Mouse (Mus musculus): ENCODE measurements around the gene Slc10a6. TPM values are rescaled to one million over a fixed set of nuclear protein-coding genes. Genes with fewer than 3 reads are reported as not detected.

The Slc10a6 gene
- polyA plus RNA-seq, 1 experiment from 2014 or later: 0.52 TPM

GRCm38 (mm10) chr5:103605707-103606106, 23.5 kb downstream of the Slc10a6 start:
- Histone ChIP-seq H3K36me3 (replicated peaks; ENCODE audit: control insufficient read depth, insufficient read depth) (no peaks in the 10 kb centered on the region), H3K9ac (no peak overlapping the region), H3K4me1 (replicated peaks; ENCODE audit: control insufficient read depth, insufficient read depth, low read length) (no peaks in the 10 kb centered on the region; the same call in 1 of the 2 replicates), H3K27me3 (ENCODE audit: control insufficient read depth, insufficient read depth, low read length) (no peaks in the 10 kb centered on the region), H3K4me3 (replicated peaks; ENCODE audit: low read length) (no peak overlapping the region), H3K27ac (no peak overlapping the region), H3K9me3 (ENCODE audit: control insufficient read depth, low read length) (no peaks in the 10 kb centered on the region), H3K4me2 (replicated peaks) (no peak overlapping the region)
- no peak for DNase-seq (ENCODE audit: low spot score)
- ATAC-seq (ENCODE audit: low FRiP score): no peak
- WGBS: 79% methylated on average over 7 of the region's 7 CpGs

GRCm38 (mm10) chr5:103603115-103603893, 25.9 kb downstream of the Slc10a6 start:
- DNase-seq (ENCODE audit: low spot score) (no peak), ATAC-seq (ENCODE audit: low FRiP score) (peak; percentile 82; the same call in 1 of the 2 replicates)
- no peaks in the 10 kb centered on the region for H3K27me3 ChIP-seq (ENCODE audit: control insufficient read depth, insufficient read depth, low read length)
- H3K9me3 ChIP-seq (ENCODE audit: control insufficient read depth, low read length): no peaks in the 10 kb centered on the region
- H3K4me3 ChIP-seq (replicated peaks; ENCODE audit: low read length): no peak overlapping the region
- no peaks in the 10 kb centered on the region for H3K36me3 ChIP-seq (replicated peaks; ENCODE audit: control insufficient read depth, insufficient read depth)
- no peak overlapping the region for H3K27ac ChIP-seq
- no peak overlapping the region for H3K4me2 ChIP-seq (replicated peaks)
- no peaks in the 10 kb centered on the region; the same call in 1 of the 2 replicates for H3K4me1 ChIP-seq (replicated peaks; ENCODE audit: control insufficient read depth, insufficient read depth, low read length)
- no peak overlapping the region for H3K9ac ChIP-seq
- 25% methylated on average over 11 of the region's 11 CpGs for WGBS

GRCm38 (mm10) chr5:103598881-103599280, 30.3 kb downstream of the Slc10a6 start:
- Histone ChIP-seq H3K27ac (no peak overlapping the region), H3K4me2 (replicated peaks) (no peak overlapping the region), H3K9me3 (ENCODE audit: control insufficient read depth, low read length) (no peaks in the 10 kb centered on the region), H3K4me1 (replicated peaks; ENCODE audit: control insufficient read depth, insufficient read depth, low read length) (no peaks in the 10 kb centered on the region; the same call in 1 of the 2 replicates), H3K9ac (no peak overlapping the region), H3K36me3 (replicated peaks; ENCODE audit: control insufficient read depth, insufficient read depth) (no peaks in the 10 kb centered on the region), H3K27me3 (ENCODE audit: control insufficient read depth, insufficient read depth, low read length) (no peaks in the 10 kb centered on the region), H3K4me3 (replicated peaks; ENCODE audit: low read length) (no peak overlapping the region)
- no peak for ATAC-seq (ENCODE audit: low FRiP score)
- WGBS: 79% methylated on average over 5 of the region's 5 CpGs
- no peak for DNase-seq (ENCODE audit: low spot score)

- 80% methylated on average over 9 of the region's 9 CpGs for WGBS
- H3K4me3 ChIP-seq (replicated peaks; ENCODE audit: low read length): no peak overlapping the region
- no peaks in the 10 kb centered on the region for H3K27me3 ChIP-seq (ENCODE audit: control insufficient read depth, insufficient read depth, low read length)
Measured at GRCm38 (mm10) chr5:103598264-103598663, 30.9 kb downstream of the Slc10a6 start.

GRCm38 (mm10) chr5:103597604-103598003, 31.6 kb downstream of the Slc10a6 start:
- WGBS: 69% methylated on average over 6 of the region's 6 CpGs
- no peak overlapping the region for H3K4me2 ChIP-seq (replicated peaks)
- no peak overlapping the region for H3K4me3 ChIP-seq (replicated peaks; ENCODE audit: low read length)

More at GRCm38 (mm10) chr5:103598264-103598663, 30.9 kb downstream of the Slc10a6 start:
- Histone ChIP-seq H3K4me1 (replicated peaks; ENCODE audit: control insufficient read depth, insufficient read depth, low read length) (no peaks in the 10 kb centered on the region; the same call in 1 of the 2 replicates), H3K9me3 (ENCODE audit: control insufficient read depth, low read length) (no peaks in the 10 kb centered on the region), H3K4me2 (replicated peaks) (no peak overlapping the region), H3K36me3 (replicated peaks; ENCODE audit: control insufficient read depth, insufficient read depth) (no peaks in the 10 kb centered on the region), H3K27ac (no peak overlapping the region), H3K9ac (no peak overlapping the region)
- ATAC-seq (ENCODE audit: low FRiP score) (no peak), DNase-seq (ENCODE audit: low spot score) (no peak)

GRCm38 (mm10) chr5:103596467-103597146, 32.6 kb downstream of the Slc10a6 start:
- H3K36me3 ChIP-seq (replicated peaks; ENCODE audit: control insufficient read depth, insufficient read depth): no peaks in the 10 kb centered on the region
- H3K9me3 ChIP-seq (ENCODE audit: control insufficient read depth, low read length): no peaks in the 10 kb centered on the region
- DNase-seq (ENCODE audit: low spot score): peak; percentile 42
- H3K9ac ChIP-seq: no peak overlapping the region
- H3K4me2 ChIP-seq (replicated peaks): no peak overlapping the region
- no peak overlapping the region for H3K4me3 ChIP-seq (replicated peaks; ENCODE audit: low read length)
- H3K27me3 ChIP-seq (ENCODE audit: control insufficient read depth, insufficient read depth, low read length): no peaks in the 10 kb centered on the region
- ATAC-seq (ENCODE audit: low FRiP score): peak; percentile 79; the same call in 1 of the 2 replicates
- no peaks in the 10 kb centered on the region for H3K4me1 ChIP-seq (replicated peaks; ENCODE audit: control insufficient read depth, insufficient read depth, low read length)
- 49% methylated on average over 14 of the region's 14 CpGs for WGBS
- H3K27ac ChIP-seq: no peak overlapping the region

More at GRCm38 (mm10) chr5:103597604-103598003, 31.6 kb downstream of the Slc10a6 start:
- no peak overlapping the region for H3K27ac ChIP-seq
- ATAC-seq (ENCODE audit: low FRiP score): no peak
- DNase-seq (ENCODE audit: low spot score): no peak
- H3K9ac ChIP-seq: no peak overlapping the region
- H3K27me3 ChIP-seq (ENCODE audit: control insufficient read depth, insufficient read depth, low read length): no peaks in the 10 kb centered on the region
- no peaks in the 10 kb centered on the region for H3K4me1 ChIP-seq (replicated peaks; ENCODE audit: control insufficient read depth, insufficient read depth, low read length)
- no peaks in the 10 kb centered on the region for H3K36me3 ChIP-seq (replicated peaks; ENCODE audit: control insufficient read depth, insufficient read depth)
- no peaks in the 10 kb centered on the region for H3K9me3 ChIP-seq (ENCODE audit: control insufficient read depth, low read length)

GRCm38 (mm10) chr5:103595394-103596226, 33.6 kb downstream of the Slc10a6 start:
- no peaks in the 10 kb centered on the region for H3K9me3 ChIP-seq (ENCODE audit: control insufficient read depth, low read length)
- no peak overlapping the region for H3K4me3 ChIP-seq (replicated peaks; ENCODE audit: low read length)
- 72% methylated on average over 13 of the region's 13 CpGs for WGBS
- no peaks in the 10 kb centered on the region for H3K27me3 ChIP-seq (ENCODE audit: control insufficient read depth, insufficient read depth, low read length)
- no peaks in the 10 kb centered on the region for H3K36me3 ChIP-seq (replicated peaks; ENCODE audit: control insufficient read depth, insufficient read depth)
- H3K9ac ChIP-seq: no peak overlapping the region
- ATAC-seq (ENCODE audit: low FRiP score) (no peak), DNase-seq (ENCODE audit: low spot score) (peak; percentile 46)
- H3K4me2 ChIP-seq (replicated peaks): no peak overlapping the region
- H3K4me1 ChIP-seq (replicated peaks; ENCODE audit: control insufficient read depth, insufficient read depth, low read length): no peaks in the 10 kb centered on the region
- H3K27ac ChIP-seq: no peak overlapping the region

GRCm38 (mm10) chr5:103593575-103593974, 35.6 kb downstream of the Slc10a6 start:
- Histone ChIP-seq H3K9ac (no peak overlapping the region), H3K4me1 (replicated peaks; ENCODE audit: control insufficient read depth, insufficient read depth, low read length) (no peaks in the 10 kb centered on the region), H3K36me3 (replicated peaks; ENCODE audit: control insufficient read depth, insufficient read depth) (no peaks in the 10 kb centered on the region), H3K4me2 (replicated peaks) (no peak overlapping the region), H3K27ac (no peak overlapping the region), H3K27me3 (ENCODE audit: control insufficient read depth, insufficient read depth, low read length) (no peaks in the 10 kb centered on the region), H3K4me3 (replicated peaks; ENCODE audit: low read length) (no peak overlapping the region), H3K9me3 (ENCODE audit: control insufficient read depth, low read length) (no peaks in the 10 kb centered on the region)
- no peak for DNase-seq (ENCODE audit: low spot score)
- WGBS: 79% methylated on average over 9 of the region's 9 CpGs
- ATAC-seq (ENCODE audit: low FRiP score): no peak

- ATAC-seq (ENCODE audit: low FRiP score): no peak
- 86% methylated on average over 8 of the region's 8 CpGs for WGBS
- H3K4me2 ChIP-seq (replicated peaks): no peak overlapping the region
- H3K4me3 ChIP-seq (replicated peaks; ENCODE audit: low read length): no peak overlapping the region
- no peaks in the 10 kb centered on the region for H3K27me3 ChIP-seq (ENCODE audit: control insufficient read depth, insufficient read depth, low read length)
- DNase-seq (ENCODE audit: low spot score): no peak
- H3K36me3 ChIP-seq (replicated peaks; ENCODE audit: control insufficient read depth, insufficient read depth): 0 out of 2 replicates have a peak, but pooled peaks cover 6% of the 10 kb centered on the region
- no peaks in the 10 kb centered on the region for H3K4me1 ChIP-seq (replicated peaks; ENCODE audit: control insufficient read depth, insufficient read depth, low read length)
- no peak overlapping the region for H3K27ac ChIP-seq
- no peaks in the 10 kb centered on the region for H3K9me3 ChIP-seq (ENCODE audit: control insufficient read depth, low read length)
- H3K9ac ChIP-seq: no peak overlapping the region
Measured at GRCm38 (mm10) chr5:103592706-103593105, 36.5 kb downstream of the Slc10a6 start.
